Mouse (Mus musculus) olfactory bulb, adult 2 months (tissue): ENCODE data around the gene Ttll6.

Experiments used
- CTCF ChIP-seq: fragments of 200-500 bp; IDR thresholded peaks from 2 replicates; pipeline ENCODE4 v1.5.1; 2012; ENCODE audit warnings: low read depth, mild to moderate bottlenecking, low read length, moderate library complexity; ENCODE audit not compliant: insufficient read depth
- POLR2A ChIP-seq: fragments of 200-500 bp; IDR thresholded peaks from 2 replicates; pipeline ENCODE4 v1.6.1; 2012; ENCODE audit warnings: mild to moderate bottlenecking, low read depth, low read length, moderate library complexity; ENCODE audit not compliant: insufficient read depth

GRCm38 (mm10) chr11:96170711-96171379, 37.3 kb downstream of the Ttll6 start:
- TF ChIP-seq CTCF, result no peak
- TF ChIP-seq POLR2A, result no peak
